Mouse (Mus musculus) midbrain, embryonic 14.5 days (tissue): ENCODE data around the gene Mapk6. TPM values are rescaled to one million over a fixed set of nuclear protein-coding genes. Genes with fewer than 3 reads are reported as not detected.

Experiments used
- ATAC-seq: fragments of 200-750 bp; cut with Nextera tagmentation; 2 replicates; pipeline ENCODE4 v1.8.0; 2017; ENCODE audit warnings: moderate number of reproducible peaks, moderate library complexity; ENCODE audit not compliant: low FRiP score, low TSS enrichment
- DNase-seq: peaks from one replicate; pipeline ENCODE4 v3.0.0-alpha.2; 2015
- H3K27ac ChIP-seq: fragments of 300-500 bp; sonication (generic); replicated peaks from 2 replicates; pipeline ENCODE4 v1.5.1; 2014; ENCODE audit warnings: mild to moderate bottlenecking, low read depth, low read length, moderate library complexity
- H3K27me3 ChIP-seq: fragments of 300-500 bp; sonication (generic); 2 replicates; pipeline ENCODE4 v1.6.1; 2014; ENCODE audit warnings: low read length, control low read depth, mixed read lengths; ENCODE audit not compliant: control insufficient read depth, insufficient read depth
- H3K36me3 ChIP-seq: fragments of 300-500 bp; sonication (generic); 2 replicates; pipeline ENCODE4 v1.6.1; 2014; ENCODE audit warnings: low read length, control low read depth; ENCODE audit not compliant: control insufficient read depth, insufficient read depth
- H3K4me1 ChIP-seq: fragments of 300-500 bp; sonication (generic); 2 replicates; pipeline ENCODE4 v1.6.1; 2014; ENCODE audit warnings: mild to moderate bottlenecking, antibody characterized with exemption, low read length, control low read depth; ENCODE audit not compliant: control insufficient read depth, insufficient read depth
- H3K4me2 ChIP-seq: fragments of 300-500 bp; sonication (generic); 2 replicates; pipeline ENCODE4 v1.6.1; 2014; ENCODE audit warnings: mild to moderate bottlenecking, low read length, moderate library complexity
- H3K4me3 ChIP-seq: fragments of 300-500 bp; sonication (generic); replicated peaks from 2 replicates; pipeline ENCODE4 v1.5.1; 2014; ENCODE audit warnings: low read depth, low read length
- H3K9ac ChIP-seq: fragments of 300-500 bp; sonication (generic); replicated peaks from 2 replicates; pipeline ENCODE4 v1.6.1; 2014; ENCODE audit warnings: mild to moderate bottlenecking, low read length, moderate library complexity
- H3K9me3 ChIP-seq: fragments of 300-500 bp; sonication (generic); 2 replicates; pipeline ENCODE4 v1.6.1; 2016; ENCODE audit warnings: low read length, control low read depth, mixed read lengths; ENCODE audit not compliant: control insufficient read depth
- WGBS: fragments of 180-500 bp; shearing (Covaris S2); extraction: QIAGEN DNeasy Blood & Tissue Kit; methylation state at CpG from one replicate; pipeline ENCODE4 v1.1.7; 2014; 5-methylcytosine and 5-hydroxymethylcytosine counted together
- polyA plus RNA-seq: library from polyadenylated mRNA; unstranded; fragments of >200 nt; fragmentation: Nextera tagmentation; extraction: Ambion mirVana; gene quantifications from 2 replicates; pipeline ENCODE4 v1.2.1, GENCODE M21; 2014

Mapk6 gene
- polyA plus RNA-seq, 1 experiment from 2014 or later, result 208 TPM

DNA sequence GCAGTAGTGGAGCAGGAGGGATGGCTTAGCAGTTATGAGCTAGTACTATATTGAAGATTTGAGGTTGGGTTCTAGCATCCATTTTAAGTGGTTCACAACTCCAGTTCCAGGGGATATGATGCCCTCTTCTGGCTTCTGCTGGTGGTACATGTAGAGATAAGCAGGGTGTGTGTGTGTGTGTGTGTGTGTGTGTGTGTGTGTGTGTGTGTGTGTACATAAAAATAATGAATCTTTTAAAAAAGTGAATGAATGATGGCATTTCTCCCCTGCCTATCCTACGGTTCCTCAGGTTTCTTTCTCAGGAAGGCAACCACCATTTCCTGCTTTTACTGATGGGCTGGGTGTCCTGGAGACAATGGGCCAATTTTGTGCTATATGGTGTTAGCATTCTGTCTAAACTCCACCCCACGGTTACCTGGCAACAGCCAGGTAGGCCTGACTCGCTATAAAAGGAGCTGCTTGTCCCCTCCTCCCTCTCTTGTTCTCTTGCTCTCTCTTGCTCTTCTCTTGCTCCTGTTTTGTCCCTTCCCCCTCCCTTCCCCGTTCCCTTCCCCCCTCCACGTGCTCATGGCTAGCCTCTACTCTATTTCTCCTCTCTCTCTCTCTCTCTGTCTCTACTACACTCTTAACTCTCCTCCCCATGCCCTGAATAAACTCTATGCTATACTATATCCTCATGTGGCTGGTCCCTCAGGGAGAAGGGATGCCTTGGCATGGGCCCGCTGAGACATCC is 28.0 kb upstream of the Mapk6 start:
- Histone ChIP-seq H3K27ac (no peak overlapping the region), H3K4me2 (no peak overlapping the region), H3K36me3 (no peaks in the 10 kb centered on the region), H3K4me1 (peaks cover 9% of the 10 kb centered on the region), H3K27me3 (no peaks in the 10 kb centered on the region), H3K9me3 (no peaks in the 10 kb centered on the region), H3K9ac (no peak overlapping the region), H3K4me3 (no peak overlapping the region)
- DNase-seq, result peak; percentile 20
- WGBS, result 30% methylated on average over 6 of the region's 6 CpGs
- no peak for ATAC-seq

DNA sequence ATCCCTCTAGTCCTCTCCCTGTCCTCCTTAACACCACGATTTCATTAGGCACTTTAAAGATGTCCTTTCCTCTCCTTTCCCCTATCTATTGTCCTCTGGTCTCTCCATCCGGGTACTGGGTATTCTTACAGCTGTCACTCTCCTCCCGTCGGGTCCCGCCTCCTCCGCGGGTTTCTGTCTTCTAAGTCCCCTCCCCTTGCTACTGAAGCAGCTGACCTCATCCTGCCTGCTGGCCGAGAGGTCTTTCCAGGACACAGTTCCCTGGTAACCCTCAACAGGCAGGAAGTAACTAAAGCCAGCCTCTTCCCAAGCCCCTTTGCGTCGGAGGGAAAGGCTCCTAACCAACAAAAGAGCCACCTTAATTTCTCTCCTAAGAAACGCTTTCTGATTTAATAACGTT is 26.1 kb upstream of the Mapk6 start:
- 2% methylated on average over 12 of the region's 12 CpGs for WGBS
- Histone ChIP-seq H3K9ac (no peak overlapping the region), H3K4me2 (0 out of 2 replicates have a peak overlapping the region, but pooled peaks have one; percentile 11)

DNA sequence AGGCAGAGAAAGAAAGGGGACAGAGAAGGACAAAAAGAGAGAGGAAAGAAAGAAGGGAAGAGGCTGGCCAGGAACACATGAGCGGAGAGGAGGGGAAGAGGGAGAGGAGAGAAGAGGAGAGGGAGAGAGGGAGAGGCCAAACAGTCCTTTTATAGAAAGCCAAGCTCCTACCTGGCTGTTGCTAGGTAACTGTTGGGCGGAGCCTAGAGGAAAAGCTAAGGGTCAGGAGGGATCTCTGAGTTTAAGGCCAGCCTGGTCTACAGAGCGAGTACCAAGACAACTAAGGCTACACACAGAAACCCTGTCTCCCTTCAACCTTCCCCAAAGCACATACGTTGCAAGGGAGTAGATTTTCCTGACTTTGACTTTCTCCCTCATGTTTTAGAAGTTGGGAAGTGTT is 25.5 kb upstream of the Mapk6 start:
- no peak overlapping the region for H3K4me2 ChIP-seq
- WGBS, result 85% methylated on average over 4 of the region's 4 CpGs
- DNase-seq (no peak), ATAC-seq (no peak)
- H3K4me1 ChIP-seq, result no peaks in the 10 kb centered on the region
- H3K4me3 ChIP-seq, result no peak overlapping the region
- no peaks in the 10 kb centered on the region for H3K9me3 ChIP-seq
- H3K27me3 ChIP-seq, result no peaks in the 10 kb centered on the region
- no peak overlapping the region for H3K27ac ChIP-seq
- no peaks in the 10 kb centered on the region for H3K36me3 ChIP-seq
- H3K9ac ChIP-seq, result no peak overlapping the region

More for the DNA sequence above, 26.1 kb upstream of the Mapk6 start:
- H3K9me3 ChIP-seq, result no peaks in the 10 kb centered on the region
- no peaks in the 10 kb centered on the region for H3K4me1 ChIP-seq
- H3K36me3 ChIP-seq, result no peaks in the 10 kb centered on the region
- H3K27me3 ChIP-seq, result no peaks in the 10 kb centered on the region
- H3K27ac ChIP-seq, result no peak overlapping the region
- ATAC-seq, result peak; percentile 38; the same call in 1 of the 2 replicates
- DNase-seq, result peak; percentile 67
- H3K4me3 ChIP-seq, result no peak overlapping the region

GRCm38 (mm10) chr9:75434872-75435271 is 25.1 kb upstream of the Mapk6 start:
- Histone ChIP-seq H3K27ac (no peak overlapping the region), H3K4me2 (no peak overlapping the region), H3K4me1 (no peaks in the 10 kb centered on the region), H3K9me3 (no peaks in the 10 kb centered on the region), H3K4me3 (no peak overlapping the region), H3K27me3 (no peaks in the 10 kb centered on the region), H3K9ac (no peak overlapping the region), H3K36me3 (no peaks in the 10 kb centered on the region)
- ATAC-seq (no peak), DNase-seq (no peak)
- 80% methylated on average over 6 of the region's 6 CpGs for WGBS

DNA sequence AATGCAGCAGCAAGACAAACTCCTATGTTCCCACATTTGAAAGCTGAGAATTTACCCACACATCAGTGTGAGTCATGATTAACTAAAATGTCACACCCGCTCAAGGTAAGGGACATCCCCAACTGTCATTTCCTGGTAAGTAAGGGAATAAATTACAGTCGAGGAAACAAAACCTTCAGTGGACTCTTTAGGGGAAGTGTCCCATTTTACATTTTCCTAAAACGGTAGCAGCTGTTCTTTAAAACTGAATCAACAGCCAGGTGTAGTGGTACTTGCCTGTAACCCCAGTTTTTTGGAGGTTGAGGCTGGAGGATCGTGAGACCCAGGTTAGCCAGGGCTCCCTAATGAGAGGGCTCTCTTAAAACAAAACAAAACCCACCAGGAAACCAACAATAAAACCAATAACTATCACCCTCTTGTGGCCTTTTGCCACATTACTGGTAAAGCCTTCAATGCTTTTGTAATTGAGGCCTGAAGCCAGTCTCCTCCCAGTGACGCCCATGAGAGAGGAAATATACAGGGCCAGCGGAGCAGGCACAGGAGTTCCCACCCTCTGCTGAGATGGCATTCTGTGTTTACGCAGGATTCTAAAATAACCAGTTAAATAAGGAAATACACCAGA is 24.5 kb upstream of the Mapk6 start:
- H3K27ac ChIP-seq, result no peak overlapping the region
- ATAC-seq, result 0 out of 2 replicates have a peak, but pooled peaks have one; percentile 41

DNA sequence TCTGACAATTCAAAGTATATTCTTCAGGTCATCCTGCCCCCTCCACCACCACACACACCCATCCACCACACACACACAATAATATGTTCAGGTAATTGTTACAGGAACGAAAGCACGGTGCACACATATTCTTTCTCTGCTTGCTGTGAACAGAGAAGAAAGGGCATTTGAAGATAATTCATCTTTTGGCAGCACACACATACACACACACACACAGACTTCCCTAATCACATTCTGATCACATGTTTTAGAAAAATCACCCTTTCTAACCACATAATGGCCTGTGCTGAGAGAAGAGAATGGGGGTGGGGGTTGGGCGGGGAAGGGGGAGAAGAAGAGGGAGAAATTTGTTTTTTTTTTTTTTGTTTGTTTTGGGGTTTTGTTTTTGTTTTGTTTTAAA is 22.9 kb upstream of the Mapk6 start:
- Histone ChIP-seq H3K36me3 (no peaks in the 10 kb centered on the region), H3K27ac (no peak overlapping the region), H3K4me1 (no peaks in the 10 kb centered on the region), H3K9me3 (no peaks in the 10 kb centered on the region), H3K9ac (no peak overlapping the region), H3K27me3 (no peaks in the 10 kb centered on the region), H3K4me2 (no peak overlapping the region), H3K4me3 (no peak overlapping the region)
- ATAC-seq (no peak), DNase-seq (no peak)
- WGBS, result 83% methylated on average over 3 of the region's 3 CpGs

More for the DNA sequence above, 24.5 kb upstream of the Mapk6 start:
- Histone ChIP-seq H3K4me3 (no peak overlapping the region), H3K4me1 (no peaks in the 10 kb centered on the region), H3K4me2 (no peak overlapping the region), H3K27me3 (no peaks in the 10 kb centered on the region), H3K9me3 (no peaks in the 10 kb centered on the region), H3K9ac (no peak overlapping the region), H3K36me3 (no peaks in the 10 kb centered on the region)
- WGBS, result 45% methylated on average over 7 of the region's 7 CpGs
- DNase-seq, result peak; percentile 76

- 79% methylated on average over 16 of the region's 16 CpGs for WGBS
- Histone ChIP-seq H3K36me3 (no peaks in the 10 kb centered on the region), H3K9ac (no peak overlapping the region), H3K9me3 (no peaks in the 10 kb centered on the region), H3K4me1 (no peaks in the 10 kb centered on the region), H3K4me2 (no peak overlapping the region), H3K27me3 (no peaks in the 10 kb centered on the region), H3K27ac (no peak overlapping the region), H3K4me3 (no peak overlapping the region)
- ATAC-seq (no peak), DNase-seq (no peak)
These were observed 21.2 kb upstream of the Mapk6 start for GRCm38 (mm10) chr9:75430822-75431621.

- no peak for DNase-seq
- Histone ChIP-seq H3K4me1 (no peaks in the 10 kb centered on the region), H3K9me3 (no peaks in the 10 kb centered on the region), H3K36me3 (no peaks in the 10 kb centered on the region), H3K4me2 (no peak overlapping the region), H3K9ac (no peak overlapping the region), H3K27me3 (no peaks in the 10 kb centered on the region), H3K27ac (no peak overlapping the region), H3K4me3 (no peak overlapping the region)
- ATAC-seq, result no peak
- 80% methylated on average over 1 of the region's 1 CpGs for WGBS
These were observed 19.9 kb upstream of the Mapk6 start for GRCm38 (mm10) chr9:75429657-75430056.
